Mouse (Mus musculus) brown adipose tissue, adult 24 weeks (tissue): Measurements from ENCODE around the gene Prlr. TPM values are rescaled to one million over a fixed set of nuclear protein-coding genes. Genes with fewer than 3 reads are reported as not detected.

Experiments used
- H3K27ac ChIP-seq: fragments of 200-500 bp; replicated peaks from 2 replicates; pipeline ENCODE4 v1.5.1; 2012; ENCODE audit warnings: low read depth, mild to moderate bottlenecking, low read length
- H3K4me1 ChIP-seq: fragments of 200-500 bp; 2 replicates; pipeline ENCODE4 v1.6.1; 2012; ENCODE audit warnings: low read length, mixed read lengths; ENCODE audit not compliant: control insufficient read depth, insufficient read depth, insufficient read length
- H3K4me3 ChIP-seq: fragments of 200-500 bp; 2 replicates; pipeline ENCODE4 v1.5.1; 2012; ENCODE audit warnings: low read depth, mild to moderate bottlenecking, low read length, moderate library complexity; ENCODE audit not compliant: insufficient read depth
- polyA plus RNA-seq: library from polyadenylated mRNA; stranded (reverse); fragments of >200 nt; gene quantifications from 2 replicates; pipeline ENCODE4 v1.2.4, GENCODE M21; 2012; ENCODE audit not compliant: missing spikeins, insufficient read depth, insufficient read length

The Prlr gene
- polyA plus RNA-seq, 1 experiment = 0.16 TPM

DNA sequence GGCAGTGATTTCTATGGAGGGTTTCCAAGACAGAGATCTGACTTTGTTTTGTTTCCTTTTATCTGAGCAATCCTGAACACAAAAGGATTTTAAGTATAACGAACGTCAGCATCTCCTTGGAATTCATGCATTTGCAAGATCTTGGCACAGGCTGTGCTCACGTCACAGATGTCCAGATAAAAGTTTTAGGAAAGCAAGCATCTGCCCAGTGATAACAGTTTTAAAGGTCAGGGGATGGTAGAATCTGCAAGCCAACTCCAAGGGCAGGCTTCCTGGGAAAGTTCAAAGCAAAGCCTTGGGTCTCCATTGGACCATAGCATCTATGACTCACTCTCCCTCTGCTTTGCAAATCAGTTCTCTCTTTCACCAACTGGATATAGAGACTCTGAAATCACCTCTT is 153.6 kb downstream of the Prlr start:
- no peak overlapping the region for H3K27ac ChIP-seq
- no peak overlapping the region for H3K4me3 ChIP-seq
- no peaks in the 10 kb centered on the region for H3K4me1 ChIP-seq

DNA sequence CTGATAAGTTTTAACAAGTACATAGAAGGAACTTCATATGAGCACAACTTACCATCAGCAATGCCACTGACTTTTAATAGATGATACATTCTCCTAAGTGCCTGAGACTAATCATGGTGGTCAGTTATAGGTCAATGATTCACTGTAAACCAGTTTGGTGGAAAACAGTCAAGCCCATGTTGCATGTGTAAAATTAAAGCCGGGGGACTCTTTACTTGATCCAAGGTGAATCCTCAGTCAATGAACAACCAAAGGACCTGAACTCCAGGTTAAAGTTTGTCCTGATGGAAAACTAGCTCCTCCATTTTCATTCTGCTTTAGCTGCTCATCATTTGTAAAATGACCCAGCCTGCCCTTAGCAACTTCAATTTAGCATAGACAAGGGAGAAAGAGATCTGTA is 155.5 kb downstream of the Prlr start:
- no peaks in the 10 kb centered on the region for H3K4me1 ChIP-seq
- no peak overlapping the region for H3K4me3 ChIP-seq
- no peak overlapping the region for H3K27ac ChIP-seq

DNA sequence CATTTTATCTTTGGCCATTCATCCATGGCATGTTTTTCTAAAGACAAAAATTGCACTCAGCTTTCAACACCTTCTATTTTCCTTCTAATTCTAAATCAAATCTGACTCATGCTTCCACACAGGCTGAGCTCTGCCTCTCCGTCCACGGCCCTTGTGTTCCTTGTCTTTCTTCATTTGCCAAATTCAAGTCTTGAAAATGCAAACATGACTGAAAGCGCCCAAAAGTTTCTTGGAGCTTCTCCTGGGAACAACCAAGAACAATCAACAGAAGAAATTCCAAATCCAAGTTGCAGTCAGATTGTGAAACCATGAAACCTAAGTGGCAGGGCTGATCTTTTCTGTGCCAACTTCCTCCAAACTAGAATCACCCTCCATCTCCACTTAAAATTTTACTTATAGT is 161.6 kb downstream of the Prlr start:
- Histone ChIP-seq H3K4me3 (no peak overlapping the region), H3K27ac (no peak overlapping the region)

DNA sequence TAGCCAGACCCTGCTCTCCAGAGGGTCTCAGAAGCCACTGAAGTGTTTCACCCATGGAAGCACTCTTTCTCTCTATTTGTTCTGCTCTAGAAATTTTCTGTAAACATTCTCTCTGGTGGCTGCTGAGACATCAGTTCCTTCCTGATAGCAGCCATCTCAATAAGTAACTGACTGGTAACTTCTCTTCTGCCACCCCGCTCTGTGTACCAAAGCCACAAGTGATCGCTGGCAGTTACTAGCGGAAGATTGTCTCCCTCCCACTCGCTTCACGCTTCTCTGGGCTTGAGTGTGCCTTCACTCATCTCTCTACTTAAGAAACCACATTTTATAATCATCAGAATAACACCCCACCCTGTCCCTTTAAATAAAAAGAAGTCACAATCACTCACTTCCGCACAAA is 170.0 kb downstream of the Prlr start:
- H3K4me1 ChIP-seq = no peaks in the 10 kb centered on the region
- H3K4me3 ChIP-seq = no peak overlapping the region
- H3K27ac ChIP-seq = no peak overlapping the region

More for the DNA sequence above, 161.6 kb downstream of the Prlr start:
- H3K4me1 ChIP-seq = no peaks in the 10 kb centered on the region

DNA sequence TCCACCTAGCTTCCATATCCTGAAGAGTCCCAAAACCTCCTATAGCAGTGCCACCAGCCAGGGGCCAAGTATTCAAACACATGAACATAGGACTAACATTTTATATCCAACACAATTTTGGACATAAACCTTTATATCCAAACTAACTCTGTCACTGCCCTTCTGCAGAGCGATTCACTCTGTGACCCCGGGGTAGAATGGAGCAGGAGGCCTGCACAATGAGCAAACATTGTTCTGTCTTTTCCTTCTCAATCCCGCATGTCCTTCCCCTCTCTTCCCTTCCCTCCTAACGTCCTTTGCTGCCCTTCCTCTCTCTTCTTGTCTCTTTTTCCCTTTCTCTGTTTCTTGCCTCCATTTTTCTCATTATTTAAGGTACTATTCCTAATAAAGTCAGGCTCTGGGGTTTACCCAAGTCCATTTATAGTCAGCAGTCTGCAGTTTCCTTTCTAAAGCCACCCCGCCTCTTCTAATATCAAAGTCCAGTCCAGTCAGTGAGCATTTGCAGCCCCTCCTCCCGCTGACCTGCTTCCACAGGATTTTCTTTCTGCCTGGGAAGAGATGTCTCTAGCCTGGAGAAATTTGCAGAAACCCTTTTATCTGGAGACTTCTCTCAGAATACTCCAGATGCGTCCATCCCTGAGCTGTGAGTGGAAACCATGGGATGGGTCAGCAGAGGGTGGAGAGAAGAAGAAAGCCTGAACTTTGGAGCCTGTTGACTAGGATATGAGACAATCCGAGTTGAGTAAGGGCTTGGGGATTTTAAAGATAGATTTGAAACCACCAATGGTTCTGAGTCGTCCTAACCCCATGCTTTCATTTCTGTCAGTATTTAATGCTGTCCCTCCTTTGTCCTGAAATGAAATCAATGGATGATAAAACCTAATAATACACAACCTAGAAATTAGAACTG is 181.3 kb downstream of the Prlr start, which contains the start of gene Agxt2:
Gene Agxt2, plus strand, starts transcription at position 494 of the 910 bp plus-strand sequence.
- no peaks in the 10 kb centered on the region for H3K4me1 ChIP-seq
- no peak within 1 kb of the TSS for H3K27ac ChIP-seq
- no peak within 1 kb of the TSS for H3K4me3 ChIP-seq

DNA sequence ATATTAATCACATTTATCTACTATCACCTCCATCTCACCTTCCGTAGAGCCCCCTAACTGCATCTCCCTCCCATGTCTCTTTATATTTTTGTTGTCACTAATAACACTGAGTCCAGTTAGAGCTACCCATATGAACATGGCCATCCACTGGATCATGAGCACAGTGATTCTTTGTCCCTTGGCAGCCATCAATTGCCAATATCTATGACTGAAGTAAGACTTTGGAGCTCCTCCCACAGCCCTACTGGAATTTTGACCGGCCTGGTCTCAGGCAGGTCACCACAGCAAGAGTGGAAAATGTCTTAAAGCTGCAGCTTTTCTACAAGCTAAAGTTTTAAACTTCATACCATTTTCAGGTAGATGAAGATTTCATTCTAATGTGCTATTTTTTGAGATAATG is 189.3 kb downstream of the Prlr start:
- Histone ChIP-seq H3K4me3 (no peak overlapping the region), H3K27ac (no peak overlapping the region), H3K4me1 (no peaks in the 10 kb centered on the region)

DNA sequence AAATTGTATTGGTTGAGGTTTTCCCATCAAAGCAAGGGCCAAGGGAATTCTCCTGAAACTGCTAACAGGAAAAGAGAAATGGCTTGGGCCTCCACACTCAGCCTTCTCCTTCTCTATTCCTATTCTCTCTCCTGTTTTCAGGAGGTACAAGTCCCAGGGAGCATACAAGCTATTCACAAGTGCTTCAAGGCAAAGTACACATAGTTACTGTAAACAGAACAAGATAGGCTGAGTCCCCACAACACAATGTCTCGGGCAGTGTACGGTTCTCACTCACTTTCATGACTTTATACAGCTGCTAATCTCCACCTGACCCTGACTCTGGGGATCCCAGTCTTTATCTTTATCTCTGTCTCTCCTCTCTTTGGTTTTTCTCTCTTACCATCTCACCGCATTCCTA is 198.4 kb downstream of the Prlr start:
- no peak overlapping the region for H3K27ac ChIP-seq
- H3K4me1 ChIP-seq = no peaks in the 10 kb centered on the region
- H3K4me3 ChIP-seq = no peak overlapping the region

DNA sequence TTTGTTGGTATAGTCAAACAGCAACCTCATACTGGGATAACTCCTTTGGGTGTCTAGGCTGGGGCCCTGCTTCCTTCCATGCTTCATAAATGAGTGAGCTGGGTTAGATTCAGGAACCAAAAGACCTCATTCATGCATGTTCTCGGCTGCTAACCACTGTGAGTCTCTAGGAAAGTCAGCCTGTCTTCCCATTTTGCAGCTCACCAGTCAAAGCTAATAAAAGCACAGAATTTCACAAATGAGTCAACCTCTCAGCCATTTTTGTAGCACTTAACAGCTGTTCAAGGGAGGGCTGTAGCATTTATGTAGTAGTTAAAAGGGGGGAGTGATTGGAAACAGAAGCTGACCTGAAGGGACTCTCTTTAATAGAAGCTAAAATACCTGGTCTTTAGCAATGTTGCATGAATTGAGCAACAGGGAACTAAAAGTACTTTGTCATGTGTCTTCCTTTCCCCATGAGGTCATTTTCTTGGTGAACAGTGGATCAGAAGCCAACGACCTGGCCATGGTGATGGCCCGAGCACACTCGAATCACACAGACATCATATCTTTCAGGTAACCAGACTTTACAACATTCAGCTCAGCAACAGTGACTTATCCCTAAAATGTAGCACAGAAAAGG is 201.4 kb downstream of the Prlr start:
- H3K4me3 ChIP-seq = no peak overlapping the region
- H3K27ac ChIP-seq = no peak overlapping the region
- H3K4me1 ChIP-seq = no peaks in the 10 kb centered on the region

DNA sequence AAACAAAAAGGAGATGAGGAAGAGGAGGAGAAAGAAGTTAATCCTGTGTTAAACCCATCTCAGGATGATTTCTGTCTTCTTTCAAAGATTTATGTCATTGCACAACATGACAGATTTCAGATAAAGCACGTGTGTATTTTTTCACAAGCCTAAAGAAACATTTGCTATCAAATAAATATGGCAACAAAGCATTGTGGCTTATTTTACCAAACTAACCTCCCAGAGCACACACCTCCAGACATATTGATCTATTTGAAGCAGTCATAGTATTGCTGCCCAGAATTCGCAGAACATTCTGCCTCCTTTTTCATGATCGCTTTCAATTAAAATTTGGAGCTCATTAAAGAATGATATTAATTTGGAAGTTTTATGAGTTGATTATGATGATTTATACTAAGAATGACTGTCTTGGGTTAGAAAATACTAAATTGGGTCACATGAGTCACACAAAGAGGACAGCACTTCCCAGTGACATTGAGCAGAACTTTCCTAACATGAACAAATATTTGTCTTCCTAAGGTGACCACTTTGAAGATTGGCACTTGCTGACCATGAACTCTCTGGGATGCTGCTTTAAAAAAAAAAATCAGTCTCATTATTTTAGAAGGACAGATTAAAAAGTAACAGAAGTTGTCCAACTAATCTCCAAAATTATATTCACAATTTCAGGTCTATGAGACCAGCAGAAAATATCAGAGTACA is 202.9 kb downstream of the Prlr start:
- Histone ChIP-seq H3K4me1 (no peaks in the 10 kb centered on the region), H3K4me3 (no peak overlapping the region), H3K27ac (no peak overlapping the region)

DNA sequence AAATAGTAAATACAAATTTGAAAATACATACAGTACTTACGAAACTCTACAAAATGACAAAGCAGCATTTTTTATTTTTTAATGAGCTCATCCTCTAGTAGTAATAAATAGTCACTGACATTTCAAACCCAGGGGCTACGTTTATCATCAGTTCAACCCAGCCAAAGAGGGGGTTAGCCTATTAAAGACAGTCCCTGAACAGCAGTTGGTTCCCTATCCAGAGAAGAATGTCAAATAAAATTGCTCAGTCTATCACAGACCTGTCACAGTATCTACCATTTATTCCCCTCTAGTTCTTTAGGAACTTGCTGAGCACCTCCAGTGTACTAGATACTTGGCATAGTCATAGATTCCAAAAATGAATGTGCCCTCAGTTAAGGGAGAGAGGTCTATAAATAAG is 210.2 kb downstream of the Prlr start:
- Histone ChIP-seq H3K27ac (no peak overlapping the region), H3K4me1 (no peaks in the 10 kb centered on the region), H3K4me3 (no peak overlapping the region)

Other genes starting within 250 kb of the Prlr start
- gene Gm21973, start 148.1 kb downstream of the Prlr start, polyA plus RNA-seq = not detected in 2 replicates
- gene Agxt2, start 181.3 kb downstream of the Prlr start, polyA plus RNA-seq = not detected in 2 replicates